Mouse (Mus musculus) liver, embryonic 14.5 days (tissue): Measurements from ENCODE around the gene Dnmt3a.

ENCODE experiments used
- CTCF ChIP-seq: IDR thresholded peaks from 2 replicates; pipeline ENCODE4 v1.5.1; 2016; ENCODE audit warnings: antibody characterized with exemption, low read depth, control low read depth
- EP300 ChIP-seq: IDR thresholded peaks from 2 replicates; pipeline ENCODE4 v1.6.1; 2016; ENCODE audit warnings: antibody characterized with exemption, low read depth

DNA sequence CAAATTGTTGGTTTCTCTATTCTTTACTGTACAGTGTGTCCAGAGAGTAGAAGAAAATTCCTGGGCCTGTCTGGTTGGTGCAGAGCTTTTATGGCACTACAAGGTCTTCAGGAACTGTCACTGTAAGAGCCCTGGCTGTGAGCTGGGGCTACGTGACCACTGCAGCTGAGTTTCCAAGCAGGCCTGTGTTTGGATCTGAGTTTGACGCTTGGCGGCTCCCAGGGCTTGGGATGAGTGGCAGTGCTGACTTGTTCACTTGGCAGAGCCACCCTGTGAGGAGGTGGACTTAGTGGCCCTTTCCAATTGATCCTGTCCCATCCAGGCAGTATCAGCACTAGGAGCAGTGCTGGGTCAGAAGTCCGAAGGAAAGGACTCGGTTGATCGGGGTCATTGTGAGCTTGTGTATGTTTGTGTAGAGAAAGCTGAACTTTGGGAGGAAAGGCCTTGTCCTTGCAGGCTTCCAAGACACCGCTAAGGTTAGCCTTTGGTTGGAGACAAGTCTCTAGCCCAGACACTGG is 106.1 kb downstream of the Dnmt3a start:
- TF ChIP-seq EP300 (no peak), CTCF (no peak)
